Mouse (Mus musculus) heart, embryonic 10.5 days (tissue): ENCODE data around the gene 4932438H23Rik. TPM values are rescaled to one million over a fixed set of nuclear protein-coding genes. Genes with fewer than 3 reads are reported as not detected.

Source experiments
- DNase-seq: peaks from one replicate; pipeline ENCODE4 v3.0.0-alpha.2; 2017; ENCODE audit warnings: low spot score
- H3K27ac ChIP-seq: fragments of 300-500 bp; sonication (generic); 2 replicates; pipeline ENCODE4 v1.5.1; 2016; ENCODE audit warnings: mild to moderate bottlenecking
- H3K27me3 ChIP-seq: fragments of 300-500 bp; sonication (generic); 2 replicates; pipeline ENCODE4 v1.6.1; 2016; ENCODE audit warnings: mild to moderate bottlenecking; ENCODE audit not compliant: poor library complexity, insufficient read depth, severe bottlenecking
- H3K36me3 ChIP-seq: fragments of 300-500 bp; sonication (generic); 2 replicates; pipeline ENCODE4 v1.6.1; 2016; ENCODE audit warnings: mild to moderate bottlenecking, moderate library complexity
- H3K4me1 ChIP-seq: fragments of 300-500 bp; sonication (generic); 2 replicates; pipeline ENCODE4 v1.6.1; 2016; ENCODE audit warnings: mild to moderate bottlenecking
- H3K4me3 ChIP-seq: fragments of 300-500 bp; sonication (generic); 2 replicates; pipeline ENCODE4 v1.5.1; 2016; ENCODE audit warnings: mild to moderate bottlenecking, moderate library complexity
- H3K9me3 ChIP-seq: fragments of 300-500 bp; sonication (generic); 2 replicates; pipeline ENCODE4 v1.6.1; 2016; ENCODE audit warnings: mild to moderate bottlenecking, moderate library complexity
- WGBS: fragments of 180-500 bp; shearing (Covaris S2); methylation state at CpG from one replicate; pipeline ENCODE4 v1.1.7; 2016; 5-methylcytosine and 5-hydroxymethylcytosine counted together
- polyA plus RNA-seq: library from polyadenylated mRNA; unstranded; fragments of >200 nt; fragmentation: Nextera tagmentation; extraction: Ambion mirVana; gene quantifications from 2 replicates; pipeline ENCODE4 v1.2.1, GENCODE M21; 2016

4932438H23Rik gene
- polyA plus RNA-seq, 1 experiment from 2014 or later = not detected

DNA sequence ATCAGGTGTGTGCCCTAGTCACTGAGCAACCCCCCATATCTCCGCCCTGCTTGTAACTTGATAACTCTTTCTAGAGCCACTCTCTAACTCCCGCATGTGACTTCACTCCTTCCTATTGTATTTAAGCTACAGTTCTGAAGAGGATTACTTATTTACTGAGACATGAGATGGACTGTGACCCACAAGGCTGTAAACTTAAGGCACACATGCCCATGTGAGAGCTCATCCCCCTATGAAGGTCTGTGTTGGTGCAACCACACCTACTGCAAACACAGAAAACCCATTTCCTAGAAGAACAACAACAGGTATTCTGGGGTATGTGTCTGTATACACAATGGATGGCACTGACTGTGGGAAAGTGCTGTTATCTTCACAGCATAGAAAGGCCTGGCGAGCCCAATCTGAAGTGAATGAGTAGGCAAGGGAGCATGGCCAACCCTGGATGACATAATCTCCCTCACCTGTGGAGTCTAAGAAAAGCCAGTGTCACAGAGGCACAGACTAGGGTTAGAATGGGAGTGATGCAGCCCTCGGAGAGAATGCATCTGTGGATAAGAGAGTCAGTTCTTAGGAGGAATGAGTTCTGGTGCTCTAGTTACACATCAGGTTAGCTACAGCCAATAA, 89.9 kb downstream of the 4932438H23Rik start:
- no peaks in the 10 kb centered on the region for H3K27me3 ChIP-seq
- 78% methylated on average over 4 of the region's 4 CpGs for WGBS
- no peak for DNase-seq
- no peaks in the 10 kb centered on the region for H3K9me3 ChIP-seq
- no peak overlapping the region for H3K4me3 ChIP-seq
- H3K36me3 ChIP-seq = no peaks in the 10 kb centered on the region
- no peaks in the 10 kb centered on the region for H3K4me1 ChIP-seq
- H3K27ac ChIP-seq = no peak overlapping the region

Other genes starting within 250 kb of the 4932438H23Rik start
- gene Cfap298, start 160.0 kb downstream of the 4932438H23Rik start, polyA plus RNA-seq = 53.1 TPM in 2 replicates
- gene Synj1, start 83.8 kb downstream of the 4932438H23Rik start, polyA plus RNA-seq = 14.3 and 16.5 TPM in 2 replicates
- gene Paxbp1, start 50.6 kb downstream of the 4932438H23Rik start, polyA plus RNA-seq = 48.8 and 53.4 TPM in 2 replicates
- gene Olig2, start 130.3 kb upstream of the 4932438H23Rik start, polyA plus RNA-seq = not detected in 2 replicates
- 0.10 and 0.21 TPM in 2 replicates for gene Olig1, start 174.7 kb upstream of the 4932438H23Rik start, polyA plus RNA-seq